Mouse (Mus musculus): ENCODE data around the gene Chl1. TPM values are rescaled to one million over a fixed set of nuclear protein-coding genes. Genes with fewer than 3 reads are reported as not detected.

Chl1 gene
- polyA plus RNA-seq, 1 experiment from 2014 or later, result 2.7 TPM

- 76% methylated on average over 8 of the region's 8 CpGs for WGBS
- Histone ChIP-seq H3K4me2 (ENCODE audit: low read depth, low read length) (no peak overlapping the region), H3K36me3 (ENCODE audit: control insufficient read depth, insufficient read depth, low read length) (no peaks in the 10 kb centered on the region)
Observed at GRCm38 (mm10) chr6:103526945-103527777, 16.8 kb downstream of the Chl1 start.

GRCm38 (mm10) chr6:103533048-103533447 lies 22.7 kb downstream of the Chl1 start:
- no peaks in the 10 kb centered on the region for H3K27me3 ChIP-seq (replicated peaks; ENCODE audit: control insufficient read depth, insufficient read depth, low read length)
- no peaks in the 10 kb centered on the region for H3K36me3 ChIP-seq (ENCODE audit: control insufficient read depth, insufficient read depth, low read length)
- H3K27ac ChIP-seq (ENCODE audit: low read length), result no peak overlapping the region
- ATAC-seq, result no peak
- no peaks in the 10 kb centered on the region for H3K4me1 ChIP-seq (ENCODE audit: control insufficient read depth, insufficient read depth, low read length)
- H3K9me3 ChIP-seq (ENCODE audit: control insufficient read depth, low read length), result no peaks in the 10 kb centered on the region
- no peak overlapping the region for H3K4me2 ChIP-seq (ENCODE audit: low read depth, low read length)
- H3K9ac ChIP-seq (ENCODE audit: low read depth, low read length), result no peak overlapping the region
- no peak overlapping the region for H3K4me3 ChIP-seq (ENCODE audit: low read length)

More at GRCm38 (mm10) chr6:103526945-103527777, 16.8 kb downstream of the Chl1 start:
- Histone ChIP-seq H3K4me3 (ENCODE audit: low read length) (no peak overlapping the region), H3K9me3 (ENCODE audit: control insufficient read depth, low read length) (no peaks in the 10 kb centered on the region), H3K27me3 (replicated peaks; ENCODE audit: control insufficient read depth, insufficient read depth, low read length) (no peaks in the 10 kb centered on the region), H3K4me1 (ENCODE audit: control insufficient read depth, insufficient read depth, low read length) (no peaks in the 10 kb centered on the region), H3K9ac (ENCODE audit: low read depth, low read length) (no peak overlapping the region), H3K27ac (ENCODE audit: low read length) (no peak overlapping the region)
- ATAC-seq, result no peak

- Histone ChIP-seq H3K4me2 (ENCODE audit: low read depth, low read length) (no peak overlapping the region), H3K36me3 (ENCODE audit: control insufficient read depth, insufficient read depth, low read length) (no peaks in the 10 kb centered on the region), H3K4me1 (ENCODE audit: control insufficient read depth, insufficient read depth, low read length) (no peaks in the 10 kb centered on the region), H3K4me3 (ENCODE audit: low read length) (no peak overlapping the region), H3K27me3 (replicated peaks; ENCODE audit: control insufficient read depth, insufficient read depth, low read length) (no peaks in the 10 kb centered on the region), H3K9ac (ENCODE audit: low read depth, low read length) (no peak overlapping the region), H3K9me3 (ENCODE audit: control insufficient read depth, low read length) (no peaks in the 10 kb centered on the region), H3K27ac (ENCODE audit: low read length) (no peak overlapping the region)
- WGBS, result 79% methylated on average over 2 of the region's 2 CpGs
- no peak for ATAC-seq
Observed at GRCm38 (mm10) chr6:103534027-103534426, 23.6 kb downstream of the Chl1 start.

GRCm38 (mm10) chr6:103542576-103542975 lies 32.2 kb downstream of the Chl1 start:
- Histone ChIP-seq H3K4me1 (ENCODE audit: control insufficient read depth, insufficient read depth, low read length) (no peaks in the 10 kb centered on the region), H3K4me3 (ENCODE audit: low read length) (no peak overlapping the region), H3K9ac (ENCODE audit: low read depth, low read length) (no peak overlapping the region), H3K9me3 (ENCODE audit: control insufficient read depth, low read length) (no peaks in the 10 kb centered on the region), H3K36me3 (ENCODE audit: control insufficient read depth, insufficient read depth, low read length) (no peaks in the 10 kb centered on the region), H3K4me2 (ENCODE audit: low read depth, low read length) (no peak overlapping the region), H3K27me3 (replicated peaks; ENCODE audit: control insufficient read depth, insufficient read depth, low read length) (no peaks in the 10 kb centered on the region), H3K27ac (ENCODE audit: low read length) (no peak overlapping the region)
- ATAC-seq, result no peak
- WGBS, result 87% methylated on average over 2 of the region's 2 CpGs

GRCm38 (mm10) chr6:103543753-103544152 lies 33.4 kb downstream of the Chl1 start:
- no peak overlapping the region for H3K9ac ChIP-seq (ENCODE audit: low read depth, low read length)
- WGBS, result 55% methylated on average over 1 of the region's 1 CpGs
- no peaks in the 10 kb centered on the region for H3K36me3 ChIP-seq (ENCODE audit: control insufficient read depth, insufficient read depth, low read length)
- ATAC-seq, result no peak
- no peak overlapping the region for H3K4me3 ChIP-seq (ENCODE audit: low read length)
- no peaks in the 10 kb centered on the region for H3K4me1 ChIP-seq (ENCODE audit: control insufficient read depth, insufficient read depth, low read length)
- H3K9me3 ChIP-seq (ENCODE audit: control insufficient read depth, low read length), result no peaks in the 10 kb centered on the region
- H3K27ac ChIP-seq (ENCODE audit: low read length), result no peak overlapping the region
- no peak overlapping the region for H3K4me2 ChIP-seq (ENCODE audit: low read depth, low read length)
- no peaks in the 10 kb centered on the region for H3K27me3 ChIP-seq (replicated peaks; ENCODE audit: control insufficient read depth, insufficient read depth, low read length)

GRCm38 (mm10) chr6:103546314-103546713 lies 35.9 kb downstream of the Chl1 start:
- Histone ChIP-seq H3K27ac (ENCODE audit: low read length) (no peak overlapping the region), H3K4me2 (ENCODE audit: low read depth, low read length) (no peak overlapping the region), H3K9me3 (ENCODE audit: control insufficient read depth, low read length) (no peaks in the 10 kb centered on the region), H3K27me3 (replicated peaks; ENCODE audit: control insufficient read depth, insufficient read depth, low read length) (no peaks in the 10 kb centered on the region), H3K4me1 (ENCODE audit: control insufficient read depth, insufficient read depth, low read length) (no peaks in the 10 kb centered on the region), H3K36me3 (ENCODE audit: control insufficient read depth, insufficient read depth, low read length) (no peaks in the 10 kb centered on the region), H3K9ac (ENCODE audit: low read depth, low read length) (no peak overlapping the region), H3K4me3 (ENCODE audit: low read length) (no peak overlapping the region)
- no peak for ATAC-seq
- WGBS, result 80% methylated on average over 3 of the region's 3 CpGs

GRCm38 (mm10) chr6:103549929-103550328 lies 39.5 kb downstream of the Chl1 start:
- Histone ChIP-seq H3K36me3 (ENCODE audit: control insufficient read depth, insufficient read depth, low read length) (no peaks in the 10 kb centered on the region), H3K27ac (ENCODE audit: low read length) (no peak overlapping the region), H3K4me2 (ENCODE audit: low read depth, low read length) (no peak overlapping the region), H3K4me3 (ENCODE audit: low read length) (no peak overlapping the region), H3K27me3 (replicated peaks; ENCODE audit: control insufficient read depth, insufficient read depth, low read length) (no peaks in the 10 kb centered on the region), H3K4me1 (ENCODE audit: control insufficient read depth, insufficient read depth, low read length) (no peaks in the 10 kb centered on the region), H3K9me3 (ENCODE audit: control insufficient read depth, low read length) (no peaks in the 10 kb centered on the region), H3K9ac (ENCODE audit: low read depth, low read length) (no peak overlapping the region)
- 77% methylated on average over 4 of the region's 4 CpGs for WGBS
- ATAC-seq, result no peak

GRCm38 (mm10) chr6:103558037-103558893 lies 47.9 kb downstream of the Chl1 start:
- ATAC-seq, result no peak
- WGBS, result 51% methylated on average over 5 of the region's 5 CpGs

GRCm38 (mm10) chr6:103558894-103559225 lies 48.5 kb downstream of the Chl1 start:
- no peak for ATAC-seq
- Histone ChIP-seq H3K36me3 (ENCODE audit: control insufficient read depth, insufficient read depth, low read length) (no peaks in the 10 kb centered on the region), H3K4me1 (ENCODE audit: control insufficient read depth, insufficient read depth, low read length) (0 out of 2 replicates have a peak, but pooled peaks cover 2% of the 10 kb centered on the region), H3K4me3 (ENCODE audit: low read length) (no peak overlapping the region), H3K9me3 (ENCODE audit: control insufficient read depth, low read length) (no peaks in the 10 kb centered on the region), H3K4me2 (ENCODE audit: low read depth, low read length) (no peak overlapping the region), H3K9ac (ENCODE audit: low read depth, low read length) (no peak overlapping the region), H3K27me3 (replicated peaks; ENCODE audit: control insufficient read depth, insufficient read depth, low read length) (no peaks in the 10 kb centered on the region), H3K27ac (ENCODE audit: low read length) (no peak overlapping the region)
- WGBS, result 40% methylated on average over 3 of the region's 3 CpGs

More at GRCm38 (mm10) chr6:103558037-103558893, 47.9 kb downstream of the Chl1 start:
- Histone ChIP-seq H3K4me1 (ENCODE audit: control insufficient read depth, insufficient read depth, low read length) (0 out of 2 replicates have a peak, but pooled peaks cover 2% of the 10 kb centered on the region), H3K27me3 (replicated peaks; ENCODE audit: control insufficient read depth, insufficient read depth, low read length) (no peaks in the 10 kb centered on the region), H3K36me3 (ENCODE audit: control insufficient read depth, insufficient read depth, low read length) (no peaks in the 10 kb centered on the region), H3K27ac (ENCODE audit: low read length) (no peak overlapping the region), H3K9ac (ENCODE audit: low read depth, low read length) (no peak overlapping the region), H3K4me2 (ENCODE audit: low read depth, low read length) (no peak overlapping the region), H3K4me3 (ENCODE audit: low read length) (no peak overlapping the region), H3K9me3 (ENCODE audit: control insufficient read depth, low read length) (no peaks in the 10 kb centered on the region)

Data from intestine, embryonic 16.5 days (tissue).